Mouse (Mus musculus) neural tube, embryonic 13.5 days (tissue): ENCODE results near the gene Cep152. TPM values are rescaled to one million over a fixed set of nuclear protein-coding genes. Genes with fewer than 3 reads are reported as not detected.

Experiments used
- ATAC-seq: fragments of 200-750 bp; cut with Nextera tagmentation; 2 replicates; pipeline ENCODE4 v1.8.0; 2017; ENCODE audit warnings: low read depth, mild to moderate bottlenecking, moderate TSS enrichment, moderate library complexity
- H3K27ac ChIP-seq: fragments of 300-500 bp; sonication (generic); replicated peaks from 2 replicates; pipeline ENCODE4 v1.5.1; 2015; ENCODE audit warnings: moderate library complexity, mild to moderate bottlenecking, inconsistent platforms
- H3K27me3 ChIP-seq: fragments of 300-500 bp; sonication (generic); 2 replicates; pipeline ENCODE4 v1.6.1; 2015; ENCODE audit warnings: mild to moderate bottlenecking, inconsistent platforms
- H3K36me3 ChIP-seq: fragments of 300-500 bp; sonication (generic); 2 replicates; pipeline ENCODE4 v1.6.1; 2015; ENCODE audit warnings: mild to moderate bottlenecking, inconsistent platforms
- H3K4me1 ChIP-seq: fragments of 300-500 bp; sonication (generic); replicated peaks from 2 replicates; pipeline ENCODE4 v1.6.1; 2015; ENCODE audit warnings: inconsistent platforms
- H3K4me2 ChIP-seq: fragments of 300-500 bp; sonication (generic); 2 replicates; pipeline ENCODE4 v1.6.1; 2015; ENCODE audit warnings: inconsistent platforms, mild to moderate bottlenecking, moderate library complexity
- H3K4me3 ChIP-seq: fragments of 300-500 bp; sonication (generic); 2 replicates; pipeline ENCODE4 v1.5.1; 2015; ENCODE audit warnings: mild to moderate bottlenecking, inconsistent platforms
- H3K9ac ChIP-seq: fragments of 300-500 bp; sonication (generic); 2 replicates; pipeline ENCODE4 v1.6.1; 2015; ENCODE audit warnings: moderate library complexity, mild to moderate bottlenecking, inconsistent platforms
- H3K9me3 ChIP-seq: fragments of 300-500 bp; sonication (generic); 2 replicates; pipeline ENCODE4 v1.6.1; 2016; ENCODE audit warnings: inconsistent platforms
- WGBS: fragments of 180-500 bp; shearing (Covaris S2); methylation state at CpG from one replicate; pipeline ENCODE4 v1.1.7; 2015; 5-methylcytosine and 5-hydroxymethylcytosine counted together
- polyA plus RNA-seq: library from polyadenylated mRNA; unstranded; fragments of >200 nt; fragmentation: Nextera tagmentation; extraction: Ambion mirVana; gene quantifications from 2 replicates; pipeline ENCODE4 v1.2.1, GENCODE M21; 2015

Gene Cep152
- polyA plus RNA-seq, 1 experiment from 2014 or later, result 2.4 TPM

DNA sequence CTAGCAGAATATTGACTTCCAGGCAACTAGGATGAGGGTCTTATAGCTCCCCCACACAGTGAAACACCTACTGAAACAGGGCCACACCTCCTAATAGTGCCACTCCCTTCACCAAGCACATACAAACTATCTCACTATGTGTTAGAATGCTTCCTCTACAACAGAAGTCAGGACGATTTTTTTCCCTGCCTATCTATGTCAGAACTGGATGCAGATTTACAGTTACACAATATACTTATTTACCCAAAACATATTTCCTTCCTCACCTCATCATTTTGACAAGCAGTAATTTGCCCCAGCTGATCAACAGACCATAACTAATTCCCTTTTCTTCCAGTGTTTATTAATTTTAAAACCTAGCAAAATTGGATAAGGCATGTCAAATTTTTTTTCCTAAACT lies 81.3 kb downstream of the Cep152 start:
- Histone ChIP-seq H3K9ac (no peak overlapping the region), H3K4me3 (no peak overlapping the region), H3K9me3 (peaks cover 4% of the 10 kb centered on the region; the same call in 1 of the 2 replicates), H3K36me3 (no peaks in the 10 kb centered on the region), H3K4me1 (no peaks in the 10 kb centered on the region), H3K4me2 (no peak overlapping the region), H3K27ac (no peak overlapping the region), H3K27me3 (no peaks in the 10 kb centered on the region)
- 81% methylated on average over 1 of the region's 1 CpGs for WGBS
- ATAC-seq, result no peak

DNA sequence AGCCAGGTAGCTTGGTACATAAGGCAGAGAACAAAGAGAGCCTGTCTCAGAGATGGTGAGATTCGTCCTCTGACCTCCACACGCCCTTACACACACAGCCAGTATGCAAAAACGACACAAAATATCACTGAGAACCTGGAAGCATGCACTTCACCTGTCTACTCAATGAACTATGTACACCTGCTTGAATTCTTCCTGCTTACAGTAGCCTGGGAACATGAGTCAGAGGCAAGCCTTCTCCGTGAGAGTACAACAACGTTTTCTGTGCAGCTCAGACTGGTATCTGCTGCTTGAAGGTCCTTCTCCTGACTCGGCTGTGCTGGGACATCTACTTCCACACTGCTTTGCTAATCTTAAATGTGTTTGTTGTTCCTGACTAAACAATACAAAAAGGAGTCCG lies 83.5 kb downstream of the Cep152 start:
- Histone ChIP-seq H3K9ac (no peak overlapping the region), H3K9me3 (peaks cover 4% of the 10 kb centered on the region; the same call in 1 of the 2 replicates), H3K4me2 (no peak overlapping the region), H3K27ac (no peak overlapping the region), H3K36me3 (no peaks in the 10 kb centered on the region), H3K27me3 (no peaks in the 10 kb centered on the region), H3K4me3 (no peak overlapping the region), H3K4me1 (no peaks in the 10 kb centered on the region)
- ATAC-seq, result no peak
- 81% methylated on average over 7 of the region's 7 CpGs for WGBS

DNA sequence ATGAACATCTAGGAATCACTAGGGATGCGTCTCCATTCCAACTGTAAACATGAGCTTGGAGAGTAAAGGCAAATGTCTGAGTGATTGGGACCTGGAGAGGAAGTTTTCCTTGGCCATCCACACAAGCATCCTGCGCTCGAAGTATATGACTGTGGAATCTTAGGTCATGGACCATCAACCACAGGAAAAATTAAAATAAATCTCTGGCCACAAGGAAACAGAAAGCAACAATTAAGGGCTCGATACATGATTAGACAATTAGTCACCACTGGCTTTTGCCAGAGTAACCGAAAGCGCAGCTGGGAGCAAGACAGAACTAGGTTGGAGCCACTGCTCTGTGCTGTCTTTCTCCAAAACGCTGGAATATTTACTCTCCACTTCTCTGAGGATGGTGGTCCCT lies 84.3 kb downstream of the Cep152 start:
- Histone ChIP-seq H3K36me3 (no peaks in the 10 kb centered on the region), H3K27me3 (no peaks in the 10 kb centered on the region), H3K4me3 (no peak overlapping the region), H3K27ac (no peak overlapping the region), H3K4me1 (no peaks in the 10 kb centered on the region), H3K9ac (no peak overlapping the region), H3K4me2 (no peak overlapping the region), H3K9me3 (no peaks in the 10 kb centered on the region)
- WGBS, result 81% methylated on average over 7 of the region's 7 CpGs
- ATAC-seq, result no peak

DNA sequence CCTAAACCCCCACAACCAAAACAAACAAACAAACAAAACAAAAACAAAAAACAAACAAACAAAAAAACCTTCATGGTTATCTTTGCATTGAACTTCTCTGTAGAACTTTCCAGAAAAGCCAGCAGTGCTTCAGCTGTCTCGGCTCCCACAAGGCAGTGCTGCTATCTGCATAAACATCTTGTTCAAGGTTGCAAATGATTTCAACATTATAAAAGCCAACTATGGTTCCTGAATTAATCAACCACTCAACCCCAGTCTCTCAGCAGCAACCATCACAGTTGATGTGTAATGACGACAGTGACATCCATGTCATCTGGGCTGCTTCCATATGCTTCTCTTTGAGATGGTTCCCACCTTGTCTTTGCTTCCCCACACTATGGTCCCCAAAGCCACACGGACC lies 85.3 kb downstream of the Cep152 start:
- H3K36me3 ChIP-seq, result no peaks in the 10 kb centered on the region
- ATAC-seq, result no peak
- no peaks in the 10 kb centered on the region for H3K9me3 ChIP-seq
- H3K4me2 ChIP-seq, result no peak overlapping the region
- no peak overlapping the region for H3K4me3 ChIP-seq
- H3K9ac ChIP-seq, result no peak overlapping the region
- H3K4me1 ChIP-seq, result no peaks in the 10 kb centered on the region
- H3K27ac ChIP-seq, result no peak overlapping the region
- 91% methylated on average over 3 of the region's 3 CpGs for WGBS
- no peaks in the 10 kb centered on the region for H3K27me3 ChIP-seq

DNA sequence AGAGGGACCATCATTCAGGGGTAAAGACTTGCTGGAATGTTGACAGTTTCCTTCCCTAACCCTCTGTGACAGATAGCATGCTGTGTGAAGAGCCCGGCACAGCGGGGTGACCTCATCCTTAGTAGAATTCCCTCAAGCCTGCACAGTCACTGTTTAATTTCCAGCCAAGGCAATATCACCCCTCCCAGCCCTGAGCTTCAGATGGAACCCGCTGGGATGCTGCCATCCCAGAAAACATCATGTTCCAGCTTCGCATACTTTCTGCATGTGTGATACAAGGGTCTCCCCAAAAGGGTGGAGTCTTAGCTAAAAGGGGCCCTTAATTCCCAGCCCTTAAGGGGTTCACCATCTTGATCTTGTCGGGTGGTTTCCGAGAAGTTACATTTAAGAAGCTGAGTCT lies 94.2 kb downstream of the Cep152 start:
- 80% methylated on average over 6 of the region's 6 CpGs for WGBS
- no peak for ATAC-seq

DNA sequence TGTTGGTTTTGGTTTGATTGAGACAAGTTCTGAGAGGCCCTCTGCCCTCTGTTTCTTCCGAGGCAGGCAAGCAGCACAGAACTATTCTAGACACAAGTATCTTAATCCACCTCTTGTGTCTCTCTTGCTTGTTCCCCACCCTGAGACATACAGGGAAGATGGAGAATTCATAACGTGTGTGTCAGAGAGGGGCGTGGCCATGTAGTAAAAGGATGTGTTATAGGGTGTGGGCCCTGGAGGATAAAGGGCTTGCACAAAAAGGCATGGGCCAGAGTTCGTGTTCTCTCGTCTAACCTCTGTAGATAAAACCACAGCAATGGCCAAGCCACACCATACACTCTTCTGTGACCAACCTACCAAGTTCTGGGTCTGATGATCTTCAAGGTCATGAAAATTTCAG lies 98.3 kb downstream of the Cep152 start:
- H3K4me3 ChIP-seq, result no peak overlapping the region
- 83% methylated on average over 5 of the region's 5 CpGs for WGBS

More for the DNA sequence above, 94.2 kb downstream of the Cep152 start:
- no peaks in the 10 kb centered on the region for H3K9me3 ChIP-seq
- no peaks in the 10 kb centered on the region for H3K36me3 ChIP-seq
- H3K9ac ChIP-seq, result no peak overlapping the region
- no peak overlapping the region for H3K4me2 ChIP-seq
- H3K27ac ChIP-seq, result no peak overlapping the region
- H3K27me3 ChIP-seq, result no peaks in the 10 kb centered on the region
- no peak overlapping the region for H3K4me3 ChIP-seq
- no peaks in the 10 kb centered on the region for H3K4me1 ChIP-seq

DNA sequence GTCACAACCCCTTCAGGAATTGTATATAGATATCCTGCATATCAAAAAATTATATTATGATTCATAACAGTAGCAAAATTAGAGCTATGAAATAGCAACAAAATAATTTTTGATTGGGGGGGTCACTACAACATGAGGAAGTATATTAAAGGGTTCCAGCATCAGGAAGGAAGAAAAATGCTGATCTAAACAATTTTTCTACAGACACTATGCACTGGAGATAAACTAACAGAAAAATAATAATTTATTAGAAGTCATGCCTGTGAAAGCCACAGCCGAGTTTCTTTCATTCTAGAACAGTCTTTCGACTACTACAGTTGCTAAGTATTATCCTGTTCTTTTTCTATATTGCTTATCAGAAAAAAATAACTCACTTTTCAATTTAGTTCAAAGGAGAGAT lies 99.4 kb downstream of the Cep152 start:
- Histone ChIP-seq H3K36me3 (no peaks in the 10 kb centered on the region), H3K4me3 (no peak overlapping the region), H3K27ac (no peak overlapping the region), H3K27me3 (no peaks in the 10 kb centered on the region), H3K9me3 (no peaks in the 10 kb centered on the region), H3K4me1 (no peaks in the 10 kb centered on the region), H3K9ac (no peak overlapping the region), H3K4me2 (no peak overlapping the region)
- ATAC-seq, result no peak
- WGBS, result 84% methylated on average over 2 of the region's 2 CpGs

More for the DNA sequence above, 98.3 kb downstream of the Cep152 start:
- Histone ChIP-seq H3K4me1 (no peaks in the 10 kb centered on the region), H3K9ac (no peak overlapping the region), H3K27ac (no peak overlapping the region), H3K36me3 (no peaks in the 10 kb centered on the region), H3K4me2 (no peak overlapping the region), H3K27me3 (no peaks in the 10 kb centered on the region), H3K9me3 (no peaks in the 10 kb centered on the region)
- ATAC-seq, result no peak

DNA sequence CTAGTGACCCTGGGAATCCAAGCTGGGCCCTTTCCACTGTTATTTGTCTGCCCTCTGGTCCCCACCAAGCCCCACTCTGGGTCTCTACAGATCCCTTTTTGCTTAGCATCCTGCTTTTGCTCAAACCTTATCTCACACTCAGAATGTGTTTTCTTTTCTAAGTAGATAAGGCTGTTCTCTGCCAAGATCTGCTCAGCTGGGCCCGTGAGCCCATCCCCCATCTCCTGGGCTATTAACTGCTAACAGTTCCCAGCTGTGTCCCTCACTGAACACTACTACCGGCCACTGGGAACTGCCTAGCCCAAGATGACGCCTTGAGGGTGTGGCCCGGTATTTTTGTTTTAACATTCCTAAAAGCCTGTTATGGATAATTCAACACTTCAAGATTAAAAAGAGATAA lies 108.3 kb downstream of the Cep152 start:
- Histone ChIP-seq H3K9ac (no peak overlapping the region), H3K27me3 (no peaks in the 10 kb centered on the region), H3K36me3 (no peaks in the 10 kb centered on the region), H3K4me2 (no peak overlapping the region), H3K4me3 (no peak overlapping the region), H3K27ac (no peak overlapping the region), H3K4me1 (peaks cover 5% of the 10 kb centered on the region), H3K9me3 (no peaks in the 10 kb centered on the region)
- 17% methylated on average over 4 of the region's 4 CpGs for WGBS
- ATAC-seq, result no peak

DNA sequence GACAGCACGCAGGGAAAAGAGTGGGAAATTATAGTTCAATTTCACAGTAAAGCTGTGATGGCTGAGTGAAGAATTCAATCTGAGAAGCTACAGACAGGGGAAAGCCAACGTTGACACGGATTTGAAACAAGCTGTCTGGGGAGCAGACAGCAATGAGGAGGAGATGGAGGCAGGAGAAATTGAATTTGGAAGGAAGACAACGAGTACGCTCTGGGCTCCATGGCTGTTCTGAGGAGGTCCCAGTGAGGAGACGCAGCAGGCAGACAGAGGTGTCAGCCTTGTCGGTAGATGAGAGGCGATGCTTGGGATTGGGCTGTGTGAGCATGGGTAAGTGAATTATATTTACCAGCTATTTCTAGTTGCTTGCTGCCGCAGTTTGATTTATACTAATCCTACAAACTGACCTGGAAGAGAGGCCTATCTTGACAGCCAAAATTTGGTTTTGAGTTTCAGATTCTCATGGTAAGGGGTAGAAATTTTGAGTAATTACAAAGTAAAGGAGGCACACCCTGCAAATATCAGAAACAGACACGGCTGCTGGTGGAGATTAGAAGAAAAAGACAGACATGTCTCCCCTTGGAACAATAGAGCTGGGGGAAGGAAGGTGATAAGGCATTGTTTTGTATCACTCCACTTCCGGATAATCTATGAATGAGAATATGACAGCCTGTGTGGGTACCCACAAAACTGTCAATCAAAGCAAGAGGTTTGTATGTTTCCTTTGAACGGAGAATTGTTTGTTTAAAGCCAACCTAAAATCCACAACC lies 109.4 kb downstream of the Cep152 start:
- peaks cover 5% of the 10 kb centered on the region for H3K4me1 ChIP-seq
- no peaks in the 10 kb centered on the region for H3K27me3 ChIP-seq
- H3K4me3 ChIP-seq, result no peak overlapping the region
- H3K36me3 ChIP-seq, result no peaks in the 10 kb centered on the region
- no peak overlapping the region for H3K27ac ChIP-seq
- ATAC-seq, result no peak
- H3K9me3 ChIP-seq, result no peaks in the 10 kb centered on the region
- no peak overlapping the region for H3K4me2 ChIP-seq
- WGBS, result 83% methylated on average over 12 of the region's 12 CpGs
- no peak overlapping the region for H3K9ac ChIP-seq

DNA sequence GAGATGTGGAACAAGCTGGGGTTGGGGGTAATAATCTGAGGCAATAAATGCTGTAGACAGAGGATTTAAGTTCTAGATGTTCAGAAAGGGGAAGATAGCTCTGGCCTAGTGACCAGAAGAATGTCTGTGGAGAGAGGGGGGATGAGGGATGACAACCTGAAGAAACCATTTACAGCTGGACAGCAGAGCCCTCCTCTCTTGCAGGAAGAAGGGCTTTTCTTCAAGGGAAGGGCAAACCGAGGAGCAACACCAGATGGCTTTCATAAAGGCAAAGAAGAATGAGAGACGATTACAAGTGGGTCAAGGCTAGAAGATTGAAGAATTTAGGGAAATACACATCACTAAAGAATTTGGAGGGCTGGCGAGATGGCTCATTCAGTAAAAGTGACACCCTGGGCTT lies 110.5 kb downstream of the Cep152 start:
- H3K4me3 ChIP-seq, result no peak overlapping the region
- no peak overlapping the region for H3K4me2 ChIP-seq
- H3K9ac ChIP-seq, result no peak overlapping the region
- H3K27me3 ChIP-seq, result 0 out of 2 replicates have a peak, but pooled peaks cover under 1% of the 10 kb centered on the region
- peaks cover 5% of the 10 kb centered on the region for H3K4me1 ChIP-seq
- ATAC-seq, result no peak
- no peak overlapping the region for H3K27ac ChIP-seq
- H3K9me3 ChIP-seq, result no peaks in the 10 kb centered on the region
- WGBS, result 80% methylated on average over 3 of the region's 3 CpGs
- no peaks in the 10 kb centered on the region for H3K36me3 ChIP-seq

Other genes starting within 250 kb of the Cep152 start
- not detected in 2 replicates for gene Gm9913, start 120.0 kb downstream of the Cep152 start, polyA plus RNA-seq
- 3.6 and 4.4 TPM in 2 replicates for gene Fbn1, start 117.1 kb downstream of the Cep152 start, polyA plus RNA-seq
- 411 and 415 TPM in 2 replicates for gene Eid1, start 48.0 kb upstream of the Cep152 start, polyA plus RNA-seq
- 4.6 TPM in 2 replicates for gene Shc4, start 99.0 kb upstream of the Cep152 start, polyA plus RNA-seq
- gene Secisbp2l, start 157.8 kb upstream of the Cep152 start, polyA plus RNA-seq, result 29.9 and 31.7 TPM in 2 replicates
- 26.6 and 28.5 TPM in 2 replicates for gene Galk2, start 234.0 kb upstream of the Cep152 start, polyA plus RNA-seq
- 76.8 and 77.3 TPM in 2 replicates for gene Cops2, start 234.0 kb upstream of the Cep152 start, polyA plus RNA-seq